Mouse (Mus musculus) heart, adult 9 months (tissue): ENCODE data around the gene Znhit3.

Experiments
- DNase-seq, 2 experiments: peaks; one replicate each; pipeline ENCODE4 v3.0.0; 2022; ENCODE audit warnings: low spot score in 2 of 2

The Znhit3 gene

GRCm38 (mm10) chr11:84916053-84916702, at the start of gene Znhit3:
TSS of gene Znhit3 (minus strand) at chr11:84916366.
- DNase-seq = peak; percentile 83 to 89

- no peak for DNase-seq
Measured at GRCm38 (mm10) chr11:84963556-84963955, 47.4 kb upstream of the Znhit3 start.

- no peak for DNase-seq
Measured at GRCm38 (mm10) chr11:84962536-84962935, 46.4 kb upstream of the Znhit3 start.

GRCm38 (mm10) chr11:84961571-84961970, 45.4 kb upstream of the Znhit3 start:
- DNase-seq = no peak

- no peak for DNase-seq
Measured at GRCm38 (mm10) chr11:84960780-84961179, 44.6 kb upstream of the Znhit3 start.

GRCm38 (mm10) chr11:84960291-84960690, 44.1 kb upstream of the Znhit3 start:
- no peak for DNase-seq

- DNase-seq = peak; percentile 70 to 78
Measured at GRCm38 (mm10) chr11:84959701-84960181, 43.6 kb upstream of the Znhit3 start.

GRCm38 (mm10) chr11:84959181-84959580, 43.0 kb upstream of the Znhit3 start:
- DNase-seq = no peak

- no peak for DNase-seq
Measured at GRCm38 (mm10) chr11:84958271-84958630, 42.1 kb upstream of the Znhit3 start.

GRCm38 (mm10) chr11:84957591-84958270, 41.6 kb upstream of the Znhit3 start, which contains the start of gene Car4:
TSS of gene Car4 (plus strand) at chr11:84957786.
- peak in 1 of 2 experiments; percentile 23 for DNase-seq

- DNase-seq = no peak
Measured at GRCm38 (mm10) chr11:84957171-84957570, 41.0 kb upstream of the Znhit3 start.

GRCm38 (mm10) chr11:84956400-84956799, 40.2 kb upstream of the Znhit3 start:
- DNase-seq = no peak

GRCm38 (mm10) chr11:84952611-84953010, 36.4 kb upstream of the Znhit3 start:
- no peak for DNase-seq

- DNase-seq = no peak
Measured at GRCm38 (mm10) chr11:84948526-84948925, 32.4 kb upstream of the Znhit3 start.

- DNase-seq = no peak
Measured at GRCm38 (mm10) chr11:84948114-84948513, 31.9 kb upstream of the Znhit3 start.

- no peak for DNase-seq
Measured at GRCm38 (mm10) chr11:84947206-84947605, 31.0 kb upstream of the Znhit3 start.

GRCm38 (mm10) chr11:84945841-84946240, 29.7 kb upstream of the Znhit3 start:
- DNase-seq = no peak

GRCm38 (mm10) chr11:84944639-84945435, 28.7 kb upstream of the Znhit3 start:
- DNase-seq = no peak

GRCm38 (mm10) chr11:84943948-84944347, 27.8 kb upstream of the Znhit3 start:
- no peak for DNase-seq

GRCm38 (mm10) chr11:84940140-84940539, 24.0 kb upstream of the Znhit3 start:
- DNase-seq = no peak

GRCm38 (mm10) chr11:84939508-84940053, 23.4 kb upstream of the Znhit3 start:
- DNase-seq = peak; percentile 34 to 39

GRCm38 (mm10) chr11:84932261-84932660, 16.1 kb upstream of the Znhit3 start:
- no peak for DNase-seq
